Mouse (Mus musculus): ENCODE results near the gene Pvalb. TPM values are rescaled to one million over a fixed set of nuclear protein-coding genes. Genes with fewer than 3 reads are reported as not detected.

Pvalb gene
- polyA plus RNA-seq, 1 experiment from 2014 or later = not detected

- Histone ChIP-seq H3K4me3 (no peak overlapping the region), H3K9me3 (no peaks in the 10 kb centered on the region), H3K36me3 (replicated peaks) (no peaks in the 10 kb centered on the region), H3K27ac (no peak overlapping the region), H3K4me1 (peaks cover 19% of the 10 kb centered on the region), H3K27me3 (ENCODE audit: poor library complexity, severe bottlenecking) (peaks cover 23% of the 10 kb centered on the region)
- no peak for DNase-seq (ENCODE audit: extremely low spot score, low spot score)
- 86% methylated on average over 4 of the region's 4 CpGs for WGBS
These were observed 20.6 kb downstream of the Pvalb start for GRCm38 (mm10) chr15:78185609-78186008.

- Histone ChIP-seq H3K36me3 (replicated peaks) (no peaks in the 10 kb centered on the region), H3K27ac (no peak overlapping the region), H3K9me3 (no peaks in the 10 kb centered on the region), H3K27me3 (ENCODE audit: poor library complexity, severe bottlenecking) (peaks cover 23% of the 10 kb centered on the region), H3K4me3 (peak overlapping the region; percentile 15), H3K4me1 (peaks cover 19% of the 10 kb centered on the region)
- 5% methylated on average over 10 of the region's 10 CpGs for WGBS
- DNase-seq (ENCODE audit: extremely low spot score, low spot score) = peak; percentile 60
These were observed 21.3 kb downstream of the Pvalb start for GRCm38 (mm10) chr15:78184855-78185254.

DNA sequence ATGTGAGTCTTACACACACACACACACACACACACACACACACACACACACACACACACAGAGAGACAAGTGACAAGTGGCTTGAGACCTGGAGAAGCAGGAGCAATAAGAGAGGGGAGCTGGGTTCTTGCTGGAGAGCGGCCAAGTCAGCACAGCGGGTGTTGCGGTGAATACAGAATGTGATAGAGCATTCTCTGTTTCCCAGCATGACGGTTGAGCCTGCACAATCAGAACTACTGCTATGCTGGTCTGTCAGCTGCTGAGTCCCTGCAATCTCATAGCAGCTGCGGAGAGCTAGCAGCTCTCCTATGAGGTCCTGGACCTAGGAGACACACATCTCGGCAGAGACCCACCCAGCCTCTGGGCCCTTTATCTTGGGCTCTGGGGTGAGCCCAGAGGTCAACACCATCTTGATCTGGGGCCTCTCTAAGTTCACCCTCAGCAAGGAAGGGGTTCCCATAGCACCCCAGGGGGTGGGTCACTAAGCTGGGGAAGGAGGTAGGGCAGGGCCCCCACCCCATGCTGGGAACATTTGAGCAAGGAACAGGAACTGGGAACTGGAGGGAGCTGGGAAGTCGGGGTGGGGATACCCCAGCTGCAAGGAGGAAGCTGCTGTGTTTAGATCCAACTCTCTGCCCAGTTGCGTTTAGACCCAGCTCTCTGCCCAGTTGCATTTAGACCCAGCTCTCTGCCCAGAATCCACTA, 24.3 kb downstream of the Pvalb start:
- Histone ChIP-seq H3K27ac (0 out of 2 replicates have a peak overlapping the region, but pooled peaks have one; percentile 22), H3K27me3 (ENCODE audit: poor library complexity, severe bottlenecking) (peaks cover 23% of the 10 kb centered on the region), H3K4me1 (peaks cover 24% of the 10 kb centered on the region), H3K36me3 (replicated peaks) (no peaks in the 10 kb centered on the region), H3K4me3 (no peak overlapping the region), H3K9me3 (no peaks in the 10 kb centered on the region)
- DNase-seq (ENCODE audit: extremely low spot score, low spot score) = no peak
- WGBS = 52% methylated on average over 8 of the region's 8 CpGs

DNA sequence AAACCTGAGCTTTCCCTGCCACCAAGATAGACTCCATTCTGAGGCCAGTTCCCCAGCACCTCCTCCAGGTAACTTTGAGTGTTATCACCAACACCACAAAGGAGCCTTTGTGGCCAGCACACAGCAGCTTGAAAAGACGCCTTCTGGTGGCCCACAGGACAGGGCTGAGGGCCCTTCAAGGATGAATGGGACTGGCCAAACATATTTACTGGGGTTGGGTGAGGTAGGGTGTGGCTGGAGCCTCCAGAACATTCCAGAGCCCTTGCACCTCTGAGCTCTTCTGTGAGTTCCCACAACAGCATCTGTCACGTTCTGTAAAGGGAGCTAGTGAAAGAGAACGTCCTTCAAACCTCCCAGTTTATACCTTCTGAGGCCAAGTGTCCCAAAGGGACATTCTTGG, 26.4 kb downstream of the Pvalb start:
- H3K27ac ChIP-seq = no peak overlapping the region
- no peak for DNase-seq (ENCODE audit: extremely low spot score, low spot score)
- peaks cover 23% of the 10 kb centered on the region for H3K27me3 ChIP-seq (ENCODE audit: poor library complexity, severe bottlenecking)
- WGBS = 75% methylated on average over 3 of the region's 3 CpGs
- H3K9me3 ChIP-seq = no peaks in the 10 kb centered on the region
- peaks cover 28% of the 10 kb centered on the region for H3K4me1 ChIP-seq
- H3K4me3 ChIP-seq = no peak overlapping the region
- H3K36me3 ChIP-seq (replicated peaks) = no peaks in the 10 kb centered on the region

- Histone ChIP-seq H3K4me1 (peaks cover 25% of the 10 kb centered on the region), H3K36me3 (replicated peaks) (no peaks in the 10 kb centered on the region), H3K27ac (peak overlapping the region; percentile 16; the same call in 1 of the 2 replicates), H3K27me3 (ENCODE audit: poor library complexity, severe bottlenecking) (peaks cover 13% of the 10 kb centered on the region), H3K9me3 (no peaks in the 10 kb centered on the region), H3K4me3 (no peak overlapping the region)
- 7% methylated on average over 9 of the region's 9 CpGs for WGBS
- peak; percentile 74 for DNase-seq (ENCODE audit: extremely low spot score, low spot score)
These were observed 27.8 kb downstream of the Pvalb start for GRCm38 (mm10) chr15:78178397-78178796.

- 80% methylated on average over 10 of the region's 10 CpGs for WGBS
- DNase-seq (ENCODE audit: extremely low spot score, low spot score) = no peak
- H3K4me3 ChIP-seq = no peak overlapping the region
- no peaks in the 10 kb centered on the region for H3K36me3 ChIP-seq (replicated peaks)
- no peak overlapping the region for H3K27ac ChIP-seq
- H3K27me3 ChIP-seq (ENCODE audit: poor library complexity, severe bottlenecking) = peaks cover 5% of the 10 kb centered on the region
- H3K4me1 ChIP-seq = peaks cover 36% of the 10 kb centered on the region
- no peaks in the 10 kb centered on the region for H3K9me3 ChIP-seq
These were observed 28.9 kb downstream of the Pvalb start for GRCm38 (mm10) chr15:78177257-78177656.

GRCm38 (mm10) chr15:78174887-78175245, 31.3 kb downstream of the Pvalb start:
- 77% methylated on average over 6 of the region's 6 CpGs for whole genome bisulfite sequencing
- no peaks in the 10 kb centered on the region; the same call in 1 of the 2 replicates for H3K27me3 ChIP-seq (ENCODE audit: poor library complexity, severe bottlenecking)
- peaks cover 16% of the 10 kb centered on the region for H3K36me3 ChIP-seq (replicated peaks)
- peaks cover 38% of the 10 kb centered on the region for H3K4me1 ChIP-seq
- peak overlapping the region; percentile 70 for H3K4me3 ChIP-seq
- no peaks in the 10 kb centered on the region for H3K9me3 ChIP-seq
- H3K27ac ChIP-seq = peak overlapping the region; percentile 88
- DNase-seq (ENCODE audit: extremely low spot score, low spot score) = no peak

- H3K36me3 ChIP-seq (replicated peaks) = peaks cover 16% of the 10 kb centered on the region
- peak; percentile 98 for DNase-seq (ENCODE audit: extremely low spot score, low spot score)
- H3K4me3 ChIP-seq = peak within 1 kb of the TSS; percentile 70
- H3K4me1 ChIP-seq = peaks cover 38% of the 10 kb centered on the region
- H3K9me3 ChIP-seq = no peaks in the 10 kb centered on the region
- 2% methylated on average over 40 of the region's 40 CpGs for WGBS
- no peaks in the 10 kb centered on the region; the same call in 1 of the 2 replicates for H3K27me3 ChIP-seq (ENCODE audit: poor library complexity, severe bottlenecking)
- H3K27ac ChIP-seq = peak within 1 kb of the TSS; percentile 89
These were observed 32.0 kb downstream of the Pvalb start, which contains the start of gene Ift27 for GRCm38 (mm10) chr15:78173972-78174886. Gene Ift27 (minus strand): TSS chr15:78174107.

GRCm38 (mm10) chr15:78172899-78173817, 33.0 kb downstream of the Pvalb start:
- Histone ChIP-seq H3K27me3 (ENCODE audit: poor library complexity, severe bottlenecking) (no peaks in the 10 kb centered on the region; the same call in 1 of the 2 replicates), H3K27ac (peak overlapping the region; percentile 89), H3K4me1 (peaks cover 36% of the 10 kb centered on the region), H3K9me3 (no peaks in the 10 kb centered on the region), H3K4me3 (peak overlapping the region; percentile 70), H3K36me3 (replicated peaks) (peaks cover 19% of the 10 kb centered on the region)
- 25% methylated on average over 26 of the region's 26 CpGs for WGBS
- no peak for DNase-seq (ENCODE audit: extremely low spot score, low spot score)

GRCm38 (mm10) chr15:78172256-78172898, 33.8 kb downstream of the Pvalb start:
- H3K27ac ChIP-seq = no peak overlapping the region
- peak overlapping the region; percentile 70 for H3K4me3 ChIP-seq
- H3K4me1 ChIP-seq = peaks cover 33% of the 10 kb centered on the region
- peaks cover 27% of the 10 kb centered on the region for H3K36me3 ChIP-seq (replicated peaks)
- no peak for DNase-seq (ENCODE audit: extremely low spot score, low spot score)
- no peaks in the 10 kb centered on the region for H3K9me3 ChIP-seq
- H3K27me3 ChIP-seq (ENCODE audit: poor library complexity, severe bottlenecking) = no peaks in the 10 kb centered on the region; the same call in 1 of the 2 replicates
- WGBS = 78% methylated on average over 11 of the region's 11 CpGs

DNA sequence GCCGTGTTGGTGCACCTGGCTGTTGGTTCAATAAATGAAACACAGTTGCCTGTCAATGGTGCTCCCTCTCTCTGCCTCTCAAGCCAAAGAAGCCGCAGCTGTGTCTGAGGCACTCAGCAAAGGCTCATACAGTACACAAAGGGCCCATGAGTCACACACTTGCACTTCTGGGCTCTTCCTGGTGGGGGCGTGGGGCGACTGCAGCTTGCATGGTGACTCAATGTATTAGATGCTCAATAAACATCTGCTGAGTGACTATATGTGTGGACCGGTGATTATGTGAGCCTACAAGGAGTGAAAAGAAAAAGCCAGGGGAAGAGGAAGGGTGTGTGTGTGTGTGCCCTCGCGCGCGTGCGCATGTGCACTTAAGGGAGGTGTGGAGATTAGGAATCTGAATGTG, 34.5 kb downstream of the Pvalb start:
- H3K4me1 ChIP-seq = peaks cover 33% of the 10 kb centered on the region
- H3K4me3 ChIP-seq = 0 out of 2 replicates have a peak overlapping the region, but pooled peaks have one; percentile 70
- H3K27me3 ChIP-seq (ENCODE audit: poor library complexity, severe bottlenecking) = no peaks in the 10 kb centered on the region
- DNase-seq (ENCODE audit: extremely low spot score, low spot score) = no peak
- peaks cover 34% of the 10 kb centered on the region for H3K36me3 ChIP-seq (replicated peaks)
- H3K27ac ChIP-seq = no peak overlapping the region
- 95% methylated on average over 10 of the region's 10 CpGs for WGBS
- no peaks in the 10 kb centered on the region for H3K9me3 ChIP-seq

GRCm38 (mm10) chr15:78170708-78171107, 35.5 kb downstream of the Pvalb start:
- no peak for DNase-seq (ENCODE audit: extremely low spot score, low spot score)
- H3K27me3 ChIP-seq (ENCODE audit: poor library complexity, severe bottlenecking) = no peaks in the 10 kb centered on the region
- 94% methylated on average over 15 of the region's 15 CpGs for WGBS
- no peak overlapping the region for H3K27ac ChIP-seq
- no peak overlapping the region for H3K4me3 ChIP-seq
- H3K4me1 ChIP-seq = peaks cover 33% of the 10 kb centered on the region
- no peaks in the 10 kb centered on the region for H3K9me3 ChIP-seq
- H3K36me3 ChIP-seq (replicated peaks) = peaks cover 44% of the 10 kb centered on the region

All from forebrain, embryonic 10.5 days (tissue).